Mouse (Mus musculus): ENCODE results near the gene Epha2. TPM values are rescaled to one million over a fixed set of nuclear protein-coding genes. Genes with fewer than 3 reads are reported as not detected.

Epha2 gene
- total RNA-seq, 1 experiment = 256 TPM

DNA sequence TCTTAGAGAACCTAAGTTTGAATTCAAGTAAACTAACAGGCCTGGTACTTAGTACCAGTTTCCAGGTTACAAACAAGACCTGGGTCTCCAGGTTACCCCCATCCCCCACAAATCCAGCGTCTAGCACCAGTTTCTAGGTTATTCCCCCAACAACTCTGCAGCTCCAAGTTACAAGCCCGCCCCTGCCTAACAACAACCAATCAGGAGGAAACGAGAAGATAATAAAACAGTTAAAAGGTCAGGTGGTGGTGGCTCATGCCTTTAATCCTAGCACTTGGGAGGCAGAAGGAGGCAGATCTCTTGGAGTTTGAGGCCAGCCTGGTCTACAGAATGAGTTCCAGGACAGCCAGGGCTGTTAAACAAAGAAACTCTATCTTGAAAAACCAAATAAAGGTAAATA is 33.8 kb upstream of the Epha2 start:
- TF ChIP-seq MAFK (IDR thresholded peaks at IDR 0.05; ENCODE audit: insufficient read depth, low read depth, low read length) (no peak), ZNF384 (IDR thresholded peaks at IDR 0.05; ENCODE audit: low read depth, low read length) (no peak), ZC3H11A (IDR thresholded peaks at IDR 0.05; ENCODE audit: borderline replicate concordance, low read depth, low read length) (no peak), HCFC1 (IDR thresholded peaks at IDR 0.05; ENCODE audit: borderline replicate concordance, insufficient read depth, low read length) (no peak), CHD2 (IDR thresholded peaks at IDR 0.05; ENCODE audit: low read depth, low read length) (no peak)
- H3K4me3 ChIP-seq (ENCODE audit: insufficient read depth in 1 of 2, low read depth in 1 of 2, low read length in 2 of 2, poor library complexity in 1 of 2, severe bottlenecking in 1 of 2) = no peak overlapping the region
- H3K27ac ChIP-seq (ENCODE audit: insufficient read depth, low read depth, low read length, poor library complexity, severe bottlenecking) = no peak overlapping the region
- in situ Hi-C loops (cut with MboI; ENCODE audit: low sequenced_read_pairs in 2 of 2, unreplicated experiment in 2 of 2) = no loop called here
- H3K4me1 ChIP-seq (ENCODE audit: control insufficient read depth in 2 of 2, insufficient read depth in 2 of 2, low read length in 2 of 2, poor library complexity in 1 of 2) = peaks cover 2 to 14% of the 10 kb centered on the region in 2 experiments
- 0 out of 2 replicates have a peak, but pooled peaks cover under 1% of the 10 kb centered on the region for H3K9me3 ChIP-seq (ENCODE audit: control insufficient read depth, insufficient read depth, low read depth, low read length)
- no peak for DNase-seq (ENCODE audit: low read depth, low spot score)
- no peak overlapping the region; the same call in 1 of the 2 replicates for H3K9ac ChIP-seq (ENCODE audit: insufficient read depth, low read depth, low read length, poor library complexity, severe bottlenecking)
- no peaks in the 10 kb centered on the region for H3K36me3 ChIP-seq (ENCODE audit: control insufficient read depth, insufficient read depth, low read length, poor library complexity, severe bottlenecking)

DNA sequence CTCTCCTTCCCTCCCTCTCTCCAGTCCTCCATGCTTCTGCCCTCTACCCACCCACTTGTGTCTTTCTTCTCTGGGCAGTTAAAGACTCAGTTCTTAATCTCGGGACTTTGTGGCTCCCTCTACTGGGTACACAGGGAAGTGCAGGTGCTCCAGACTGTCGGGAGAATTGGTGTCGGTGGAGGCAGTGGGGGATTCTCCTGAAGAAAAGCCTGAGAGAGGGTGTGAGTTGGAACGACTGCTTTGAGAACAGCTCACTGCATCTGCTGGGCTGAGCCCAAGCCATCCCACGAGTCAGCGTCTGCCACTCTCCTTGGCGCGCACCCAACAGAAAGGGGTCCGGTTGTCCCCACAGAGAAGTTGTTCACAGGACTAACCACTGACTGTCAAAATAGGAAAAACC is 33.2 kb upstream of the Epha2 start:
- peak; percentile 89 for DNase-seq (ENCODE audit: low read depth, low spot score)
- Histone ChIP-seq H3K9ac (ENCODE audit: insufficient read depth, low read depth, low read length, poor library complexity, severe bottlenecking) (peak overlapping the region; percentile 53; the same call in 1 of the 2 replicates), H3K27ac (ENCODE audit: insufficient read depth, low read depth, low read length, poor library complexity, severe bottlenecking) (no peak overlapping the region), H3K4me3 (ENCODE audit: insufficient read depth in 1 of 2, low read depth in 1 of 2, low read length in 2 of 2, poor library complexity in 1 of 2, severe bottlenecking in 1 of 2) (no peak overlapping the region), H3K4me1 (ENCODE audit: control insufficient read depth in 2 of 2, insufficient read depth in 2 of 2, low read length in 2 of 2, poor library complexity in 1 of 2) (peaks cover 2 to 15% of the 10 kb centered on the region in 2 experiments), H3K9me3 (ENCODE audit: control insufficient read depth, insufficient read depth, low read depth, low read length) (no peaks in the 10 kb centered on the region), H3K36me3 (ENCODE audit: control insufficient read depth, insufficient read depth, low read length, poor library complexity, severe bottlenecking) (no peaks in the 10 kb centered on the region)
- TF ChIP-seq HCFC1 (IDR thresholded peaks at IDR 0.05; ENCODE audit: borderline replicate concordance, insufficient read depth, low read length) (no peak), ZC3H11A (IDR thresholded peaks at IDR 0.05; ENCODE audit: borderline replicate concordance, low read depth, low read length) (no peak), CHD2 (IDR thresholded peaks at IDR 0.05; ENCODE audit: low read depth, low read length) (no peak), MAFK (IDR thresholded peaks at IDR 0.05; ENCODE audit: insufficient read depth, low read depth, low read length) (no peak), ZNF384 (IDR thresholded peaks at IDR 0.05; ENCODE audit: low read depth, low read length) (no peak)
- in situ Hi-C loops (cut with MboI; ENCODE audit: low sequenced_read_pairs in 2 of 2, unreplicated experiment in 2 of 2) = no loop called here

DNA sequence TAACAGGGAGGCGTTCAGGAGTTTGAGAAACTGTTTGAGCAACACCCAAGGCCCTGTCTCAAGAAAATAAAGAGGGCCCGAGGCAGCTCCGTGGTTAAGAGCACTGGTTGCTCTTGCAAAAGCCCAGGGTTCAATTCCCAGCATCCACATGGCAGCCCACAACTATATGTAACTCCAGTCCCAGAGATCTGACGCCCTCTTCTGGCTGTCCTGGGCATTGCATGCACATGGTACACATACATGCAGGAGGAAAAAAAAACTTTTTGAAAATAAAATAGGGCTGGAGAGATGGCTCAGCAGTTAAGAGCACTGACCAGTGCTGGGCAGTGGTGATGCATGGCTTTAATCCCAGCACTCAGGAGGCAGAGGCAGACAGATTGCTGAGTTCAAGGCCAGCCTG is 32.7 kb upstream of the Epha2 start:
- TF ChIP-seq MAFK (IDR thresholded peaks at IDR 0.05; ENCODE audit: insufficient read depth, low read depth, low read length) = no peak
- TF ChIP-seq CHD2 (IDR thresholded peaks at IDR 0.05; ENCODE audit: low read depth, low read length) = no peak
- TF ChIP-seq ZC3H11A (IDR thresholded peaks at IDR 0.05; ENCODE audit: borderline replicate concordance, low read depth, low read length) = no peak
- TF ChIP-seq ZNF384 (IDR thresholded peaks at IDR 0.05; ENCODE audit: low read depth, low read length) = no peak
- TF ChIP-seq HCFC1 (IDR thresholded peaks at IDR 0.05; ENCODE audit: borderline replicate concordance, insufficient read depth, low read length) = no peak
- Histone ChIP-seq H3K4me3 (ENCODE audit: insufficient read depth in 1 of 2, low read depth in 1 of 2, low read length in 2 of 2, poor library complexity in 1 of 2, severe bottlenecking in 1 of 2) (no peak overlapping the region), H3K9me3 (ENCODE audit: control insufficient read depth, insufficient read depth, low read depth, low read length) (no peaks in the 10 kb centered on the region), H3K4me1 (ENCODE audit: control insufficient read depth in 2 of 2, insufficient read depth in 2 of 2, low read length in 2 of 2, poor library complexity in 1 of 2) (peaks cover 2 to 15% of the 10 kb centered on the region in 2 experiments), H3K27ac (ENCODE audit: insufficient read depth, low read depth, low read length, poor library complexity, severe bottlenecking) (no peak overlapping the region), H3K9ac (ENCODE audit: insufficient read depth, low read depth, low read length, poor library complexity, severe bottlenecking) (no peak overlapping the region), H3K36me3 (ENCODE audit: control insufficient read depth, insufficient read depth, low read length, poor library complexity, severe bottlenecking) (no peaks in the 10 kb centered on the region)
- in situ Hi-C loops (cut with MboI; ENCODE audit: low sequenced_read_pairs in 2 of 2, unreplicated experiment in 2 of 2) = no loop called here
- DNase-seq (ENCODE audit: low read depth, low spot score) = no peak

- H3K4me3 ChIP-seq (ENCODE audit: insufficient read depth in 1 of 2, low read depth in 1 of 2, low read length in 2 of 2, poor library complexity in 1 of 2, severe bottlenecking in 1 of 2) = no peak overlapping the region
- TF ChIP-seq ZNF384 (IDR thresholded peaks at IDR 0.05; ENCODE audit: low read depth, low read length) (no peak), ZC3H11A (IDR thresholded peaks at IDR 0.05; ENCODE audit: borderline replicate concordance, low read depth, low read length) (no peak), CHD2 (IDR thresholded peaks at IDR 0.05; ENCODE audit: low read depth, low read length) (no peak), MAFK (IDR thresholded peaks at IDR 0.05; ENCODE audit: insufficient read depth, low read depth, low read length) (no peak), HCFC1 (IDR thresholded peaks at IDR 0.05; ENCODE audit: borderline replicate concordance, insufficient read depth, low read length) (no peak)
- H3K4me1 ChIP-seq (ENCODE audit: control insufficient read depth in 2 of 2, insufficient read depth in 2 of 2, low read length in 2 of 2, poor library complexity in 1 of 2) = peaks cover 4 to 18% of the 10 kb centered on the region in 2 experiments
- in situ Hi-C loops (cut with MboI; ENCODE audit: low sequenced_read_pairs in 2 of 2, unreplicated experiment in 2 of 2) = no loop called here
- H3K9ac ChIP-seq (ENCODE audit: insufficient read depth, low read depth, low read length, poor library complexity, severe bottlenecking) = no peak overlapping the region
- no peak overlapping the region for H3K27ac ChIP-seq (ENCODE audit: insufficient read depth, low read depth, low read length, poor library complexity, severe bottlenecking)
- DNase-seq (ENCODE audit: low read depth, low spot score) = no peak
- H3K9me3 ChIP-seq (ENCODE audit: control insufficient read depth, insufficient read depth, low read depth, low read length) = no peaks in the 10 kb centered on the region
- H3K36me3 ChIP-seq (ENCODE audit: control insufficient read depth, insufficient read depth, low read length, poor library complexity, severe bottlenecking) = no peaks in the 10 kb centered on the region
Observed at GRCm38 (mm10) chr4:141269080-141269479, 32.0 kb upstream of the Epha2 start.
